ENCODE assay signal across 27 mouse cellular contexts in the genomic region with DNA sequence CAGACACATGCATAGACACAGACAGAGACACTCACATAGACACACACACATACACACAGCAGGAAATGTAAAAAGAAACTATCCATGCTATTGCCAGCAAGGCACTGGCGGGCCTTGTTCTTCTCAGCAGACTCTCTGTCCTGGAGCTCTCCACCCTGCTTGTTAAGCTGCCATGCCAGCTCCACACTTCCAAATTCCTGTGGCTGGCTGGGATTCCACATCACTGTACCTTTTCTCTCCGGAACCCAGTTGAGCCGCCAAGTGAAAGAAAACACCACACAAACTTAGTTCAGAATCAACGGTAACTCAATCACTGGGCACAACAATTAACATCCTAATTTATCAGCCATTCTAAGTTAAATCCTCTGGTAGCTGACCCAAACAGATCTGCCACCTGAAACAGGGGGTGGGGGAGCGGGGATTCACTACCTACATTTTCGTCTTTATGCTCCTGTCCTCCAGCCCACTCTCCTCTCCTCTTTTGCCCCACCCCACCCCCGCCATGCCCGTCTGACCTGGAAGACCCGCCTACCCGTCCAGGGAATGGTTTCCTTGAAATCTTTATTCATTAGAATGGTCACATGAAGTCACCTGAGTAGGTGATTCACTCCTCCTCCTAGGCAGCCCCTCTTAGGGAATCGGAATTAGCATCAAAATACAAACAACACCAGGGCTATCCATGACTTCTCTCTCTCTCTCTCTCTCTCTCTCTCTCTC. TPM values are rescaled to one million over a fixed set of nuclear protein-coding genes. Genes with fewer than 3 reads are reported as not detected.
DNase-seq lines count a peak whose midpoint lies in the region; TF ChIP-seq lines count a peak whose summit lies in the region.
"Had no signal": no experiment of that assay in that cellular context is flagged by ENCODE, and none has a peak within 500 bp of the region (broad histone marks: within the 10 kb centered on the region; RNA-seq: fewer than 3 reads in every experiment).

No protein-coding gene starts in this region.

- H3K4me3 ChIP-seq in ES-E14 (ENCODE audit: insufficient read depth in 1 of 2, low read depth in 1 of 2, low read length in 2 of 2, poor library complexity in 1 of 2, severe bottlenecking in 1 of 2) = no peak overlapping the region
- H3K4me3 ChIP-seq: embryonic facial prominence, embryonic 15.5 days; forebrain, embryonic 13.5 days; heart, embryonic 10.5 days; heart, embryonic 15.5 days; hindbrain, embryonic 12.5 days; liver, embryonic 12.5 days; megakaryocyte, embryonic 14.5 days; midbrain, embryonic 12.5 days; neural tube, embryonic 13.5 days had no signal

- peaks cover 0 to 5% of the 10 kb centered on the region in 2 experiments; a peak in 1 of 4 replicates for H3K4me1 ChIP-seq in ES-E14 (ENCODE audit: control insufficient read depth in 2 of 2, insufficient read depth in 2 of 2, low read length in 2 of 2, poor library complexity in 1 of 2)
- H3K4me1 ChIP-seq: embryonic facial prominence, embryonic 15.5 days; forebrain, embryonic 13.5 days; heart, embryonic 10.5 days; heart, embryonic 15.5 days; hindbrain, embryonic 12.5 days; liver, embryonic 12.5 days; midbrain, embryonic 12.5 days; neural tube, embryonic 13.5 days had no signal

- peak overlapping the region; percentile 68 for H3K27ac ChIP-seq in ES-E14 (ENCODE audit: insufficient read depth, low read depth, low read length, poor library complexity, severe bottlenecking)
- H3K27ac ChIP-seq: embryonic facial prominence, embryonic 15.5 days; forebrain, embryonic 13.5 days; heart, embryonic 10.5 days; heart, embryonic 15.5 days; hindbrain, embryonic 12.5 days; hindbrain, postnatal 0 days; kidney, postnatal 0 days; liver, embryonic 12.5 days; midbrain, embryonic 12.5 days; neural tube, embryonic 13.5 days had no signal

- no peak overlapping the region for H3K9ac ChIP-seq in ES-E14 (ENCODE audit: insufficient read depth, low read depth, low read length, poor library complexity, severe bottlenecking)
- H3K9ac ChIP-seq: embryonic facial prominence, embryonic 15.5 days; forebrain, embryonic 13.5 days; heart, embryonic 15.5 days; hindbrain, embryonic 12.5 days; liver, embryonic 12.5 days; liver, postnatal 0 days; midbrain, embryonic 12.5 days; neural tube, embryonic 13.5 days had no signal

- DNase-seq in lung, postnatal 36 days = peak; percentile 42
- DNase-seq in lung, postnatal 4 days = no peak
- DNase-seq in ES-E14 (ENCODE audit: low read depth, low spot score) = peak; percentile 69
- DNase-seq in ZHBTc4 (ENCODE audit: low read depth, low spot score) = peak; percentile 97
- no peak for DNase-seq in cerebellum, adult 9-11 months
- no peak for DNase-seq in right cerebral cortex, postnatal 36 days (ENCODE audit: low spot score in 2 of 2)
- DNase-seq: adrenal gland, adult 2 months; cerebellum, adult 2 months; cerebellum, postnatal 36 days; gastrocnemius, postnatal 10 days; kidney, adult 8-10 months; kidney, postnatal 4 days; left cerebral cortex, postnatal 4 days; liver, postnatal 0 days had no signal

- H3K9me3 ChIP-seq in ES-E14 (ENCODE audit: control insufficient read depth, insufficient read depth, low read depth, low read length) = no peaks in the 10 kb centered on the region
- H3K9me3 ChIP-seq: embryonic facial prominence, embryonic 15.5 days; forebrain, embryonic 13.5 days; heart, embryonic 10.5 days; heart, embryonic 15.5 days; hindbrain, embryonic 12.5 days; liver, embryonic 12.5 days; megakaryocyte, embryonic 14.5 days; midbrain, embryonic 12.5 days; neural tube, embryonic 13.5 days had no signal

- H3K36me3 ChIP-seq in ES-E14 (ENCODE audit: control insufficient read depth, insufficient read depth, low read length, poor library complexity, severe bottlenecking) = no peaks in the 10 kb centered on the region
- H3K36me3 ChIP-seq: embryonic facial prominence, embryonic 15.5 days; heart, embryonic 10.5 days; heart, embryonic 15.5 days; hindbrain, embryonic 12.5 days; liver, embryonic 12.5 days; midbrain, embryonic 12.5 days; neural tube, embryonic 13.5 days had no signal

- in situ Hi-C loops in ES-E14 (cut with MboI; ENCODE audit: low sequenced_read_pairs in 2 of 2, unreplicated experiment in 2 of 2) = no loop called here

TF ChIP-seq in ES-E14, 5 proteins besides CTCF, POLR2A, EP300 and RAD21:
- no peak for TF ChIP-seq ZNF384 (IDR thresholded peaks at IDR 0.05; ENCODE audit: low read depth, low read length)
- TF ChIP-seq ZC3H11A (IDR thresholded peaks at IDR 0.05; ENCODE audit: borderline replicate concordance, low read depth, low read length) = no peak
- TF ChIP-seq HCFC1 (IDR thresholded peaks at IDR 0.05; ENCODE audit: borderline replicate concordance, insufficient read depth, low read length) = no peak
- TF ChIP-seq MAFK (IDR thresholded peaks at IDR 0.05; ENCODE audit: insufficient read depth, low read depth, low read length) = no peak
- TF ChIP-seq CHD2 (IDR thresholded peaks at IDR 0.05; ENCODE audit: low read depth, low read length) = no peak

RNA-seq across cellular contexts. Expression of a gene that starts 12.3 kb away (rescaled TPM):
- total RNA-seq in ES-E14 (2012; rRNA removed) = 0.05 and 0.22 TPM in 2 replicates
- total RNA-seq: hindbrain, postnatal 0 days; layer of hippocampus, postnatal 25 days had no signal

RNA-seq across cellular contexts. Expression of a gene that starts 20.4 kb away (rescaled TPM):
- 2.3 and 2.5 TPM in 2 replicates for total RNA-seq in ES-E14 (2012; rRNA removed)
- total RNA-seq: granulocyte monocyte progenitor cell, adult 5-6 weeks had no signal

RNA-seq across cellular contexts. Expression of a gene that starts 55.8 kb away (rescaled TPM):
- 53.5 and 67.4 TPM in 2 replicates for total RNA-seq in ES-E14 (2012; rRNA removed)

Comparison
In these comparisons a context has a peak if more than half of its experiments do, and no peak if none do; other contexts are left out.
1. DNase-seq: peak in lung, postnatal 36 days (single experiment), ES-E14 (single experiment) and ZHBTc4 (single experiment); none in lung, postnatal 4 days (0 of 2), cerebellum, adult 9-11 months (single experiment) and right cerebral cortex, postnatal 36 days (0 of 2).